Mouse (Mus musculus): Measurements from ENCODE around the gene Hmx1.

Hmx1 gene

GRCm38 (mm10) chr5:35388491-35389111, at the start of gene Hmx1:
Gene Hmx1, plus strand, starts transcription at chr5:35389108.
- peak; percentile 37 for DNase-seq

DNA sequence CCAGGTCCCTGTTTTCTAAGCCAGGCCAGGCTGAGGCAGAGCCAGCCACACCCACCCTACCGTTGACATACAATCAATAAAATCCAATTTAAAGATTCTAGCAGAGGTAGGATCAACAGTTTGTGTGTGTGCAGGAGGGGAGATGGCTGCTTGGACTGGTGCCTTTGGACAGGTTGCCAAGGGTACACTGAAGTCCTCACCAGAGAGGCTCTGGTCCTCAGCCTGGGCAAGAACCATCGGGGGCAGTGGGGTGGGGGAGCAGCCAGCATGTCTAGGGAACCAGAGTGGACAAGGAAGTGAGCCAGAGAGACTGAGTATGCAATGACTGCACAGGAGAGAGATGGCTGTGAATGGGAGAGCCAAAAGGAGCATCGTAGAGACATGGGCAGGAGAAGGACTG, 43.8 kb upstream of the Hmx1 start:
- DNase-seq: no peak

GRCm38 (mm10) chr5:35348794-35349193, 40.1 kb upstream of the Hmx1 start:
- peak; percentile 74 for DNase-seq

- DNase-seq: peak; percentile 31
Observed at GRCm38 (mm10) chr5:35357544-35358440, 31.1 kb upstream of the Hmx1 start.

DNA sequence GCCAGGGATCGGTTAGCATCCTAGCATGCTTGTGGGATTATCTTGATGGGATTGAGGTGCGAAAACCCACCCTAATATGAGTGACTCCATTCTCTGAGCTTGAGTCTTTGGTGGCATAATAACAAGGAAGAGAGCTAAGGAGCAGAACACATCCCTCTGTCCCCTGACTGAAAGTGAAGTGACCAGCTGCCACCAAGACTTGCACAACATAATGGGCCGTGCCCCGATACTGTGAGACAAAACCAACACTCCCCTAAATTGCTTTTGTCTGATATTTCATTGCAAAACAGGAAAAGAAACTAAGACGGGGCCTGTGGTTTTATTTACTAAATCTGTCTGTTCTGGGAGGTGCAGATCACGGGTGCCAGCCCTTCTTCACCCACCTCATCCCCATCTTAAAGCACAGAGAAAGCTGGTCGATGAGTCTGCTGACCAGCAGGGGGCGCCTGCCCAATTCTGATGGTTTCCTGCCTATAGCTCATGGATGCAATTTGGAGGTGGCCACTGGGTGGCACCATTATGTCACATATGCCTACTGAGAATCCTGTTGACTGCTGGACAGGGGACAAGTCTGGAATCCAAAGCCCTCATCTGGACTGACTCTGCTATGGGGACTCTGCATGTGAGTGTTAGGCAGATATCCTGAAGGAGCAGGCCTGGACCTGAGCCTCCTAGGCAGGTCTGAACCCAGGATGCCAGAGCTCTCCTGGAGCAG, 27.2 kb upstream of the Hmx1 start:
- DNase-seq: peak; percentile 93

DNA sequence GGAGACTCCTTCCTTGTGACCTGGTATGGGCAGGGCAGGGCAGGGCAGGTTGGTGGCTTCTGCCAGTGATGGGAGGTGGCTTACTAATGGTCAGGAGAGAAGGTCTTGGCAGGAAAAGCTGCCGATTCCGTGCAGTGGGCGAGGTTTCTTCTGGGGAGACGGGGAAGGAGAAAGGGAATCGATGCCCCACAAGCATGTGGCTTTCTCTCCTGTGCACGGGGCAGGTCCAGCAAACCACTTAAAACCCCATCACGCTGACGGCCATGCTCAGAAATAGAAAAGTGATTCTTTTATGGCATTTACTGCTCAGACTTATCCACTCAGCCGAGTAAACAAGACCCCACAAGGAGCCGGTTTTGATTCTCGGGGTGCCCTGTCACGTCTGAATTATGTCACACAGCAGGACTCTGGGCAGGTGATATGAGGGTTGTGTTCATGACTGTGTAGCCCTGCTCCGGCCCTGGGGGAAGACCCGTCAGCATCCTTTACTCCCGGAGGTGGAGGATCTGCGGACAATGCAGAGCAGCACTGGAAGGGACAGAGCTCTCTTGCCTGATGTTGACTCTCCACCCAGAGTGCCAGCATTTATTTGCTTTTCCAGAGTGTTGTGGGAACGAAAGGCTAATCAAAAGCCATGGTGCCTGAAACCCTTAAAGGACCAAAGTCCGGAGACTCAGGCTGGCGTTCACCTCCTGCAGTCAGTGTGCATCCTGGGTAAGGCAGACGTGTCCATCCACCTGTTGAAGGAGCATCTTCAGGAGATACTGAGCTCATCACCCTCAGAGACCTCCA, 22.5 kb upstream of the Hmx1 start:
- no peak for DNase-seq

DNA sequence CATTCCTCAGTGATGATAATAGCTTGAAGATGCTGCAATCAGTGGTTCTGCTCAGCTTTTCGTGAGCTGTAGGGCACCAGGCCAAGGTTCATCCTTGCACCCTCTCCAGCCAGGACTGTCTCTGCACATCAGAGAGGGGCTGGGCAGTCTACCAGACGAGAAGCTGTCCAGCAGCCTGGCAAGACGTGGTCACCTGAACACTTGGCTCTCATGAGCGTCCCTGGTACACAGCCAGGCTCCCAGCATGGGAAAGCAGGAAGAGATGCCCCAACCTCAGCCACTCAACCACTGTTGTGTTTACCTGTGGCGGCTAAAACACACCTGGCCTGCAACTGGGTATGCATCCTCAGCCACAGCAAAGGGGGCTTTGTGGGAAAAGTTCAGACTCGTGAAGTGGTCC, 20.0 kb upstream of the Hmx1 start:
- no peak for DNase-seq

DNA sequence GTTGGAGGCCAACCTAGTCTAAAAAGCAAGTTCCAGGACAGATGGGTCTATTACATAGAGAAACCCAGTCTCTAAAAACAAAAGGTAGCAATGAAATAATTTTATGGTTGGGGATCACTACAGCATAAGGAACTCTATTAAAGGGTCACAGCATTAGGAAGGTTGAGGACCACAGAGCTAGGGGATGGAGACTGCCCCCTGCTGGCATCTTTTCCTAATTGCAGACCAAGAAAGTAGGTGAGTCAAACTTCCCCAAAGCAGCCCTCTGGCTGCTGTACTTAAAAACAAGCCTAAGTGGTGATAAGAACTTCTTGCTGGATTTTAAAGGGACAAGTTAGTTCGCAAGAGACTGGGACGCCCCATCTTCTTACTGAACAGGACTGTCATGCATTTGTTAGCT, 9.8 kb upstream of the Hmx1 start:
- DNase-seq: no peak

DNA sequence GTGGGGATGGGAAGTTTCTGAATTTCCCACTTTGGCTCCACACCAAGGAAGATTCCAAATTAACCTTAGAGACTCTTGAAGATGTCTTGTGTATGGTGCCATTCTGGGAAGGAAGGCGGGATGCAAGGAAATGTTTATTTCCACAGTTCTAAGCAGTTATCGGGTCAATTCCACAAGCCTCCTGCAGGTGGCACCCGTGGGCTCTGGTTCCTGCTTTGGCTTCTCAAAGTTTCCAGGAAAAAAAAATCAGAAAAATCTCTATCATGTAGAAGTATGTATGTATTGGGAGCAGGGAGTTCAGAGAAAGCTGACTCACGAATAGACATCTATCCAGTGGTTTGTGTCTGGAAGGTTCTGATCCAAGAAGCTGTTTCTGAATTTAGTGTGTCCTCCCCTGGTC, 9.1 kb upstream of the Hmx1 start:
- peak; percentile 32 for DNase-seq

DNA sequence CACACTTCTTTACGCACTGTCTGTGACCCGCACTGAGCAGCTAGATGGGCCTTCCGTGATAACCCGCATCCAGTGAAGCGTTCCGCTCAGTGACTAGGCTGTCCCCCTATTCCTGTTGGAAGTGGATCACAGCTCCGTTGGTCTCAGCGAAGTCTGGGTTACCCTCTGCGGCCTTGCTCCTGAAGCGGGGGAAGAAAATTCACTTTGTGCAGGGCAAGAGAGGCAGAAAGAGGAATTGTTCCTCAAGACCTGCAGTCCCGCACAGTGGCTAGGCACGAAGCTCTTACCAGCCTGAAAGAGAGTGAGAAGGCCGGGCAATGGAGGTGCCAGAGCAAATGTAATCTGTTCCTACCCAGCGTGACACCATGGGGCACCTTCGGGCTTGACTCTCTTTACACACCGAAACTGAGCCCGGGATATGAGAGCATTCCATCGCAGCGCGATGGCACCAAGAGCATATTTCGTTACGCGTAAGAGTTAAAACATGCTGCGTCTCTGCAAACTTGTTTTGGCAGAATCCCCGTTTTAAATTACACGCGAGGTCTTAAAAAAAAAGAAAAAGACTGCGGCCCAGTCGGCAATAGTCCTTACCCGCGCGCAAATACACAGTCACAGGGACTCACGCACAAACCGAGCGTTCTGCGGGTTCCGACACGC, 946 bp upstream of the Hmx1 start:
- no peak for DNase-seq

GRCm38 (mm10) chr5:35389441-35389840, 533 bp downstream of the Hmx1 start:
- DNase-seq: no peak

DNA sequence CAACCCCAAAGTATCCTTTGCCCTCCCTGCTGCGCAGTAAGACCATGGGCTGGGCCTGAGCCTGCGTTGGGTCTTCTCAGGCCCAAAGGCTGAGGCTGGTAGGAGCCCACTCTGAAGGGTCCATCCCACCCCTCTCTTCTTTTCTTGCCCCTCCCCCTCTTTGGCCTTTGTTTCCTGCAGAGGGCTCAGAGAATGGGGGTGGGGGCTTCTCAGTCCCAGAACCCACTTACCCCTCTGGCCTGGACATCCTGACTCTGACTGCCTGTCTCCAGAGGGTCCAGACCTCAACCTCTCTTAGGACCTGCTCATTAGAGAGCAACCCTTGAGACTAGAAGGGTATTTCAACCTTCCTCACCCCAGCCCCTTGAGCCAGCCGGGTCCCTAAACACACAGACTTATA, 1.0 kb downstream of the Hmx1 start:
- no peak for DNase-seq

DNA sequence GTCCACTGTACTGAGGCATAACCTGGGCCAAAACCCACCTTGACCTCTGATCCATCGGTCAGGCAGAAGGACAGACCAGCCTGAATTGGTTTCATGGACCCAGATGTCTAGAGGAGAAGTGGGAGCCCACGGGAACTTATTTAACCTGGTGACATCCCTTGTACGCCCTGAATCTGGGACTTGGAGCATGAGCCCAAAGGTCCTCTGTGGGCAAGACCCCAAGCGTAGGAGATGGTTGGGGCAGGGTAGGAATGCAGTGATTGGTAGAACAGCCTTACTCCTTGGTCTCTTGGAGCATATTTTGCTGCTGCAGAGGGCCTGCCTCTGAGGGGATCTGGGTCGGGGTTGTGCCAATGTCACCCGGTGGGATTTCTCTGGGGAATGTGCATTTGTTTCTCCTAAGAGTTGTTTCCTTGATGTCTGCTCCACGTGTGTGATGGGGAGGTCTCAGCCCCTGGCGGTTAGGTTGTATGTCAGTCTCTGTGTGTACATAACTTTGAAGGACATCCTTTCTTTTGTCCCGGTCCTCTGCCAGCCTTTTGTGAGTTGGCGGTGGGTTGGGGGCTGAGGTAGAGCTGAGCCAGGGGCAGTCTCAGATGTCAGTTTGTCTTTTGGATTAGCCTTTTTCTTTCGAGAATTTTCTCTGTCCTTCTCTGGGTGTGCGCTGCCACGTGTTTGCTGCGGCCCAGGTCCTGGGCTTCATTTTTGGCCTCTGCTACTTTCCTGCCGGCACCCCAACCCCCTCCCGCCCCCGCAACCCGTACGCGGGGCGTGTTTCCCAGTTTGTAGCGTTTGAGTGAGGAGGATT, 2.1 kb downstream of the Hmx1 start:
- DNase-seq: no peak

GRCm38 (mm10) chr5:35391656-35392333, 2.9 kb downstream of the Hmx1 start:
- no peak for DNase-seq

GRCm38 (mm10) chr5:35392334-35392695, 3.4 kb downstream of the Hmx1 start:
- no peak for DNase-seq

GRCm38 (mm10) chr5:35395566-35396440, 6.9 kb downstream of the Hmx1 start:
- DNase-seq: no peak

DNA sequence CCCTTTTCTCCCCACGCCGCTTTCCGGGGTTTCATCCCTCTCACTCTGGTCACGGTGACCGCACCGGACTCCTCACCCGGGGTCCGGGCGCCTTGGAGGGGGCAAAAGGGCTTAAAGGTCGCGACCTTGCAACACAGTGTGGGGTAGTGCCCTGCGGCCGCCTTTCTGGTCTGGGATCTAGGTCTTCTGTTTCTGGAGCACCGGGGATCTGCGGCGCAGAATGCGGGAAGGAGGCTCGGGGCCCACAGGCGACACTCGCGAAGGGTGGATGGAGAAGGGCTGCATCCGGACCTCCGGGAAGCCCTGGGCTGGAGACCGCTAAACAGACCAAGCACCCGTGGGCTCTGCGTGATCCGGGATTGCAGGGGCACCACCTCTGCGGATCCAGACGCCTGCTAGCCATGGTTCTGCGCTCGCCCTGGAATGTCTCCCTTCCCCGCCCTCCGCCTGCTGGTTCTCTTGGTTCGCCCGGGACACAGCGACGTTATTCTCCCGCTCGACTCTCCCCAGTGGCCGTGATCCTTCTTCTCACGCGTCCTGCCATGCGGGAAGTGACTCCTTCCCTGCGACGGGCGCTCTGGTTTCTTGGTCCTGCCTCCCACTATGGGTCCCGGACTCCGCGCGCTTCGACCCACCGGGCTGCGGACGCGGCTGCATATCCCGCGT, 8.2 kb downstream of the Hmx1 start:
- DNase-seq: no peak

DNA sequence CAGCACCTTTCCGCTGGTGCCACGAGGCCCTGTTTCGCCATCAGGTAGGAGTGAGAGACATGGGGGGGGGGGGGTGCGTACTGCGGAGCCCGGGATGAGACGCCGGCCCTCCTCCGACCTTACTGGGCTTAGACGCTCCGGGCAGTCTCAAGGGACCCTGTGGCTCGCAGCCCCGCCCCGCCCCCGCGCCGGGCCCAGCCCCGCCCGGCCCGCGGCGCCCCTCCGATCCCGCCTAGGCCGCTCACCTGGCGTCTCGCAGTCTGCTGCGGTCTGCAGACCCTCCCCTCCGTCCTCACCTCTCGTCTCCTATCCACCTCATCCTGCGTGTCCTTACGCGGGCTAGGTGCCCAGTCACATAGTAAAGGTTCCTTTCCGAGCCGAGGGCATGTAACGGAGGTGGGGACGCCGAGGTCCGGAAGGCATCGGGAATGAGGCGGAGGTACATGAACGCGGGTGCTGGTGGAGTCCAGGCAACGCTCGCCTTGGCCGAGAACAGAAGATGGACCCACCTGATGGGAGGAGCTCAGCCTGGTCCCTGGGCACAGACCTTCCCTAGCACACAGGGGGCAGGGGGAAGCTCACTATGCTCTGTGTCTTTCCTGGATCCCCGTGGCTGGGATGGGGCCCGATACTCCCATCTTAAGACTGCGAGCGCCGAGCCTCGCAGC, 8.9 kb downstream of the Hmx1 start:
- no peak for DNase-seq

All from kidney, postnatal 14 days (tissue).